Mouse (Mus musculus) forebrain, postnatal 0 days (tissue): ENCODE measurements around the gene Foxn3. TPM values are rescaled to one million over a fixed set of nuclear protein-coding genes. Genes with fewer than 3 reads are reported as not detected.

Experiments
- ATAC-seq: fragments of 200-750 bp; cut with Nextera tagmentation; 2 replicates; pipeline ENCODE4 v1.8.0; 2017; ENCODE audit warnings: mild to moderate bottlenecking, moderate library complexity
- DNase-seq: peaks from one replicate; pipeline ENCODE4 v3.0.0-alpha.2; 2015
- H3K27ac ChIP-seq: fragments of 300-500 bp; sonication (generic); 2 replicates; pipeline ENCODE4 v1.5.1; 2014; ENCODE audit warnings: low read depth, mild to moderate bottlenecking, antibody characterized with exemption, low read length, moderate library complexity, mixed read lengths
- H3K27me3 ChIP-seq: fragments of 300-500 bp; sonication (generic); 2 replicates; pipeline ENCODE4 v1.6.1; 2014; ENCODE audit warnings: mild to moderate bottlenecking, low read length, mixed read lengths; ENCODE audit not compliant: insufficient read depth
- H3K36me3 ChIP-seq: fragments of 300-500 bp; sonication (generic); 2 replicates; pipeline ENCODE4 v1.6.1; 2014; ENCODE audit warnings: mild to moderate bottlenecking, moderate library complexity; ENCODE audit not compliant: insufficient read depth
- H3K4me1 ChIP-seq: fragments of 300-500 bp; sonication (generic); 2 replicates; pipeline ENCODE4 v1.6.1; 2014; ENCODE audit warnings: antibody characterized with exemption; ENCODE audit not compliant: insufficient read depth
- H3K4me2 ChIP-seq: fragments of 300-500 bp; sonication (generic); 2 replicates; pipeline ENCODE4 v1.6.1; 2014; ENCODE audit warnings: low read depth, mild to moderate bottlenecking, moderate library complexity
- H3K4me3 ChIP-seq: fragments of 300-500 bp; sonication (generic); 2 replicates; pipeline ENCODE4 v1.5.1; 2014; ENCODE audit warnings: low read depth, low read length, mixed read lengths
- H3K9ac ChIP-seq: fragments of 300-500 bp; sonication (generic); 2 replicates; pipeline ENCODE4 v1.6.1; 2014; ENCODE audit warnings: mild to moderate bottlenecking
- H3K9me3 ChIP-seq: fragments of 300-500 bp; sonication (generic); 2 replicates; pipeline ENCODE4 v1.6.1; 2016; ENCODE audit warnings: low read length
- CTCF ChIP-seq: sonication (generic); IDR thresholded peaks from 2 replicates; pipeline ENCODE4 v1.5.1; 2016; ENCODE audit warnings: antibody characterized with exemption, control low read depth, low read depth
- WGBS: fragments of 180-500 bp; shearing (Covaris S2); extraction: QIAGEN DNeasy Blood & Tissue Kit; methylation state at CpG from one replicate; pipeline ENCODE4 v1.1.7; 2014; 5-methylcytosine and 5-hydroxymethylcytosine counted together
- polyA plus RNA-seq: library from polyadenylated mRNA; unstranded; fragments of >200 nt; fragmentation: Nextera tagmentation; extraction: Ambion mirVana; gene quantifications from 2 replicates; pipeline ENCODE4 v1.2.1, GENCODE M21; 2015
- total RNA-seq: library from RNA; depleted of rRNA; stranded (reverse); fragments of >200 nt; gene quantifications from 2 replicates; pipeline ENCODE4 v1.2.3, GENCODE M21; 2014

Gene Foxn3
- total and polyA plus RNA-seq, 2 experiments from 2014 or later: 32.8 to 61.3 TPM

GRCm38 (mm10) chr12:99440022-99440421 is 123.4 kb downstream of the Foxn3 start:
- H3K4me2 ChIP-seq: no peak overlapping the region
- WGBS: 73% methylated on average over 3 of the region's 3 CpGs
- H3K36me3 ChIP-seq: no peaks in the 10 kb centered on the region
- no peak overlapping the region for H3K27ac ChIP-seq
- no peaks in the 10 kb centered on the region for H3K27me3 ChIP-seq
- no peak for ATAC-seq
- no peaks in the 10 kb centered on the region for H3K4me1 ChIP-seq
- H3K9ac ChIP-seq: no peak overlapping the region
- no peaks in the 10 kb centered on the region for H3K9me3 ChIP-seq
- no peak for TF ChIP-seq CTCF
- no peak overlapping the region for H3K4me3 ChIP-seq
- DNase-seq: no peak

- no peak for ATAC-seq
- no peaks in the 10 kb centered on the region for H3K4me1 ChIP-seq
These were observed 128.2 kb downstream of the Foxn3 start for GRCm38 (mm10) chr12:99435189-99435588.

GRCm38 (mm10) chr12:99433402-99433801 is 130.0 kb downstream of the Foxn3 start:
- no peak overlapping the region for H3K27ac ChIP-seq

More at GRCm38 (mm10) chr12:99435189-99435588, 128.2 kb downstream of the Foxn3 start:
- no peak overlapping the region for H3K9ac ChIP-seq
- WGBS: 93% methylated on average over 4 of the region's 4 CpGs
- no peak overlapping the region for H3K4me2 ChIP-seq
- no peak overlapping the region for H3K4me3 ChIP-seq
- TF ChIP-seq CTCF: no peak
- H3K36me3 ChIP-seq: no peaks in the 10 kb centered on the region
- no peak for DNase-seq
- no peaks in the 10 kb centered on the region for H3K9me3 ChIP-seq
- H3K27me3 ChIP-seq: no peaks in the 10 kb centered on the region
- no peak overlapping the region for H3K27ac ChIP-seq

DNA sequence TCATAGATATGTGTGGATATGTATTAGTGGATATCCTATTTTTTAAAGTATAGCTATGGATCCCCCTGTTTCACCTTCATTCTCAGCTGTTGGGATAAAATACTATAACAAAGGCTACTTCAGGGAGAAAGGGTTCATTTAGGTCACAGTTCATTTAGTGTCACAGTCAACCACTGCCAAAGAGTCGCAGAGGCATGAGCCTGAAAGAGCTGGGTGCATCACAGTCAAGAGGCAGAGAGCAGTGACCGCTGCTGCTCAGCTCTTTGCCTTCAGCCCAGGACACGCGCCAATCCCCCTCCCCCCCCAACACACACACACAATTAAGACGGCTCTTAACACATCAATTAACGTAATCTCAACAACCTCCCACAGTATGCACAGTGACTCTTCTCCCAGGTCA is 131.8 kb downstream of the Foxn3 start:
- Histone ChIP-seq H3K9me3 (no peaks in the 10 kb centered on the region), H3K36me3 (no peaks in the 10 kb centered on the region), H3K4me1 (no peaks in the 10 kb centered on the region), H3K27ac (no peak overlapping the region), H3K27me3 (no peaks in the 10 kb centered on the region), H3K4me2 (no peak overlapping the region), H3K9ac (no peak overlapping the region), H3K4me3 (no peak overlapping the region)
- TF ChIP-seq CTCF: no peak
- no peak for DNase-seq
- 70% methylated on average over 6 of the region's 6 CpGs for WGBS
- ATAC-seq: no peak

More at GRCm38 (mm10) chr12:99433402-99433801, 130.0 kb downstream of the Foxn3 start:
- no peak overlapping the region for H3K4me2 ChIP-seq
- no peaks in the 10 kb centered on the region for H3K36me3 ChIP-seq
- ATAC-seq (no peak), DNase-seq (no peak)
- no peaks in the 10 kb centered on the region for H3K9me3 ChIP-seq
- no peak overlapping the region for H3K4me3 ChIP-seq
- no peak overlapping the region for H3K9ac ChIP-seq
- TF ChIP-seq CTCF: no peak
- H3K27me3 ChIP-seq: no peaks in the 10 kb centered on the region
- no peaks in the 10 kb centered on the region for H3K4me1 ChIP-seq
- 89% methylated on average over 5 of the region's 5 CpGs for WGBS

DNA sequence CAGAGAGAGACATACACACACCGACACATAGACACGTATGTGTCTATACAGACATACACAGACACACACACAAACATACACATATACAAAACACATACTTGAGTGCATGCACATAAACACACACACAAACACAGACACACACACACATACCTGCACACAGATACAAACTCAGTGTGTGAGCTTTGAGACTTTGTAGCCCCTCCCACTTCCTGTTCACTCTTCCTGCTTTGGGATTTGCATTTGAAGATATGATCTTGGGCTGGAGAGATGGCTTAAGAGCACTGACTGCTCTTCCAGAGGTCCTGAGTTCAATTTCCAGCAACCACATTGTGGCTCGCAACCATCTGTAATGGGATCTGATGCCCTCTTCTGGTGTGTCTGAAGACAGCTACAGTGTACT is 132.4 kb downstream of the Foxn3 start:
- ATAC-seq: no peak
- Histone ChIP-seq H3K9ac (no peak overlapping the region), H3K4me1 (no peaks in the 10 kb centered on the region), H3K4me2 (no peak overlapping the region), H3K9me3 (no peaks in the 10 kb centered on the region), H3K27ac (no peak overlapping the region), H3K36me3 (no peaks in the 10 kb centered on the region), H3K4me3 (no peak overlapping the region), H3K27me3 (no peaks in the 10 kb centered on the region)
- WGBS: 97% methylated on average over 3 of the region's 3 CpGs
- TF ChIP-seq CTCF: no peak
- DNase-seq: no peak

DNA sequence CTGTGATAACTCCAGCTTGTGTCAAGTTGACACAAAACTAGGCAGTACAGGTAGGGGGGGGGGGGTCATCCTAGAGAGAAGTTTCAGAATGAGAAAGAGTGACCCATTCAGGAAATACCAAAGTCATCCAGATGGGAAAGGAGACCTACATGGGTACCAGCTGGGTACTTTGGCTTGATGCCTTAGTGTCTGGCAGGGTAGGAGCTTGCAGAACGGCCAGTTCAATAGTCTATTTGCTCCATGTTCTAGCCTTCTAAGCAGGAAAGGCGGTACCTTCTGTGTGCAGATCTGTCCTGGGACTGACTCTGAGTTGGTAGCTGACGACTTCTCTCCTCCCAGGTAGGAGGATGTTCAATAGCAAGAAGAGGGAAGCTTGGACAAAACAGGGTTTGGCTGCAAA is 134.3 kb downstream of the Foxn3 start:
- Histone ChIP-seq H3K4me3 (no peak overlapping the region), H3K36me3 (no peaks in the 10 kb centered on the region), H3K9ac (no peak overlapping the region), H3K9me3 (no peaks in the 10 kb centered on the region), H3K27me3 (no peaks in the 10 kb centered on the region), H3K4me2 (no peak overlapping the region), H3K4me1 (no peaks in the 10 kb centered on the region), H3K27ac (no peak overlapping the region)
- no peak for ATAC-seq
- DNase-seq: no peak
- TF ChIP-seq CTCF: no peak
- WGBS: 76% methylated on average over 3 of the region's 3 CpGs

- WGBS: 72% methylated on average over 14 of the region's 14 CpGs
- ATAC-seq (no peak), DNase-seq (no peak)
These were observed 137.0 kb downstream of the Foxn3 start for GRCm38 (mm10) chr12:99426207-99426916.

More at GRCm38 (mm10) chr12:99426207-99426916, 137.0 kb downstream of the Foxn3 start:
- TF ChIP-seq CTCF: no peak
- no peak overlapping the region for H3K27ac ChIP-seq
- no peaks in the 10 kb centered on the region for H3K9me3 ChIP-seq
- no peak overlapping the region for H3K4me3 ChIP-seq
- no peaks in the 10 kb centered on the region for H3K27me3 ChIP-seq
- H3K36me3 ChIP-seq: no peaks in the 10 kb centered on the region
- H3K4me2 ChIP-seq: no peak overlapping the region
- no peaks in the 10 kb centered on the region for H3K4me1 ChIP-seq
- H3K9ac ChIP-seq: no peak overlapping the region
